ENCODE assay signal across 14 mouse cellular contexts in the genomic region with DNA sequence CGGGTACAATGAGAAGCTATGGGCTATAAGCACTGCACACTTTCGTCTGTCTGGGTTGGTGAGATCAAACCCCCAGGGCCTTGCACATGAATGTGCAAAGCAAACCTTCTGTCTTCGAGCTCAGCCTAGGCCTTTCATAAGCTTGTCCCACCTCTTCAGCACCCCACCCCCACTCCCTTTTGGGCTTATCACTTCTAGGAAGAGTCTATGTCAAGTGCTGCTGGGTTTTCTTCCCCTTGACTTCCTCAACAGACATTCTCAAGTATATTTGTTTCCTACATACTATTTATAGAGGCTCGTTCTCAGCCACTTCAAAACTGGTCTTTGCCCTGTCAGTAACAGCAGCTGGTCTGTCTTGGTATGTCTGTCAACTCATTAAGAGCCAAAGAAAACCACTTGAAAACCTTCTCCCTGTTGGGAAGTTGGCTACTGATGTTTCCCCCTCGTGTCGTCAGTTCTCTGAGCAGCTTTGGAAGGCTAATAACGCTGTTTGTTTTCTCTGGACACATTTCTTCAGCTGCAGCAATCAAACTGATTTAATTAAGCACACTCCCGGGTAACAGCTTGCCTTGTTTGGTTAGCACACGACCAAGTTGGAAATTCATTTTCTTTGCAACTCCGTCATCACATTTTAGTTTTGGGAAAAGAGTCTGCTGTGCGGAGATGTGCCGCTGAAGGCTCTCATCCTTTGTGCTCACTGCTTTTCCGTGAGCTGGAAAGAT. TPM values are rescaled to one million over a fixed set of nuclear protein-coding genes. Genes with fewer than 3 reads are reported as not detected.
DNase-seq lines count a peak whose midpoint lies in the region; ATAC-seq lines count a peak whose summit lies in the region.
"Had no signal": no experiment of that assay in that cellular context is flagged by ENCODE, and none has a peak within 500 bp of the region (broad histone marks: within the 10 kb centered on the region; RNA-seq: fewer than 3 reads in every experiment).

No protein-coding gene starts in this region.

- WGBS in heart, embryonic 13.5 days = 39% methylated on average over 13 of the region's 13 CpGs
- 48% methylated on average over 13 of the region's 13 CpGs for WGBS in liver, embryonic 12.5 days (ENCODE audit: insufficient replicate concordance)

- no peaks in the 10 kb centered on the region for H3K36me3 ChIP-seq in heart, embryonic 13.5 days
- no peaks in the 10 kb centered on the region for H3K36me3 ChIP-seq in liver, embryonic 12.5 days

- peaks cover 43% of the 10 kb centered on the region for H3K27me3 ChIP-seq in heart, embryonic 13.5 days (replicated peaks)
- no peaks in the 10 kb centered on the region for H3K27me3 ChIP-seq in liver, embryonic 12.5 days (replicated peaks)

- H3K4me2 ChIP-seq in heart, embryonic 13.5 days = peak overlapping the region; percentile 29
- no peak overlapping the region for H3K4me2 ChIP-seq in liver, embryonic 12.5 days

- DNase-seq in heart, adult 8-10 months (ENCODE audit: low spot score) = no peak
- DNase-seq in liver = peak; percentile 27
- peak; percentile 55 for DNase-seq in brain, adult 2 months (ENCODE audit: low read depth, low spot score)
- DNase-seq in lung, postnatal 25 days (ENCODE audit: low spot score) = peak; percentile 15
- DNase-seq in adrenal gland, postnatal 14 days = no peak
- DNase-seq in thymus, postnatal 4 days = no peak
- DNase-seq: gastrocnemius, postnatal 25 days; kidney, adult 8-10 months had no signal

- H3K9ac ChIP-seq in heart, embryonic 13.5 days = no peak overlapping the region
- H3K9ac ChIP-seq in liver, embryonic 12.5 days = no peak overlapping the region

- peaks cover 14% of the 10 kb centered on the region for H3K4me1 ChIP-seq in heart, embryonic 13.5 days
- no peaks in the 10 kb centered on the region for H3K4me1 ChIP-seq in liver, embryonic 12.5 days

- H3K9me3 ChIP-seq in heart, embryonic 13.5 days = no peaks in the 10 kb centered on the region
- H3K9me3 ChIP-seq in liver, embryonic 12.5 days (replicated peaks) = no peaks in the 10 kb centered on the region

- H3K4me3 ChIP-seq in heart, embryonic 13.5 days = no peak overlapping the region
- no peak overlapping the region for H3K4me3 ChIP-seq in liver, embryonic 12.5 days

- no peak overlapping the region for H3K27ac ChIP-seq in heart, embryonic 13.5 days (replicated peaks)
- H3K27ac ChIP-seq in liver, embryonic 12.5 days = no peak overlapping the region
- H3K27ac ChIP-seq: macrophage had no signal

- no peak for ATAC-seq in heart, embryonic 13.5 days (ENCODE audit: extremely low read depth, insufficient number of reproducible peaks, low FRiP score, low TSS enrichment)
- ATAC-seq in liver, embryonic 12.5 days = no peak

RNA-seq across cellular contexts. Expression of a gene that starts 1.5 kb away (rescaled TPM):
- polyA plus RNA-seq in heart, embryonic 13.5 days (2015; fragmentation: Nextera tagmentation; extraction: Ambion mirVana) = not detected in 2 replicates
- not detected for total RNA-seq in heart, adult 8-10 months (2022)
- 0.44 TPM in 1 of 2 replicates, not detected in the other for polyA plus RNA-seq in liver, embryonic 12.5 days (2016; fragmentation: Nextera tagmentation; extraction: Ambion mirVana)
- not detected in 2 replicates for total RNA-seq in adrenal gland, postnatal 14 days (2021)
- total RNA-seq: gastrocnemius, postnatal 25 days; hematopoietic stem cell, adult 5-6 weeks had no signal
- polyA plus RNA-seq: cortical plate, adult 2 months; limb, embryonic 11.5 days; macrophage had no signal

RNA-seq across cellular contexts. Expression of a gene that starts 13.1 kb away (rescaled TPM):
- polyA plus RNA-seq in heart, embryonic 13.5 days (2015; fragmentation: Nextera tagmentation; extraction: Ambion mirVana) = not detected in 2 replicates
- not detected for total RNA-seq in heart, adult 8-10 months (2022)
- polyA plus RNA-seq in liver, embryonic 12.5 days (2016; fragmentation: Nextera tagmentation; extraction: Ambion mirVana) = not detected in 2 replicates
- not detected in 2 replicates for total RNA-seq in adrenal gland, postnatal 14 days (2021)
- total RNA-seq: gastrocnemius, postnatal 25 days; hematopoietic stem cell, adult 5-6 weeks had no signal
- polyA plus RNA-seq: cortical plate, adult 2 months; limb, embryonic 11.5 days; macrophage had no signal

RNA-seq across cellular contexts. Expression of a gene that starts 36.1 kb away (rescaled TPM):
- polyA plus RNA-seq in heart, embryonic 13.5 days (2015; fragmentation: Nextera tagmentation; extraction: Ambion mirVana) = 1.2 and 1.6 TPM in 2 replicates
- total RNA-seq in heart, adult 8-10 months (2022) = 10 to 100 TPM; 32.5 to 56.0 (median 41.7) TPM
- polyA plus RNA-seq in liver, embryonic 12.5 days (2016; fragmentation: Nextera tagmentation; extraction: Ambion mirVana) = 1.5 and 1.7 TPM in 2 replicates
- total RNA-seq in adrenal gland, postnatal 14 days (2021) = 24.0 and 26.5 TPM in 2 replicates

RNA-seq across cellular contexts. Expression of a gene that starts 37.1 kb away (rescaled TPM):
- polyA plus RNA-seq in heart, embryonic 13.5 days (2015; fragmentation: Nextera tagmentation; extraction: Ambion mirVana) = 29.2 and 29.7 TPM in 2 replicates
- 10 to 100 TPM; 22.5 to 28.3 (median 24.1) TPM for total RNA-seq in heart, adult 8-10 months (2022)
- 54.6 and 58.0 TPM in 2 replicates for polyA plus RNA-seq in liver, embryonic 12.5 days (2016; fragmentation: Nextera tagmentation; extraction: Ambion mirVana)
- total RNA-seq in adrenal gland, postnatal 14 days (2021) = 34.2 and 53.4 TPM in 2 replicates

RNA-seq across cellular contexts. Expression of a gene that starts 47.2 kb away (rescaled TPM):
- 0.19 and 0.31 TPM in 2 replicates for polyA plus RNA-seq in heart, embryonic 13.5 days (2015; fragmentation: Nextera tagmentation; extraction: Ambion mirVana)
- total RNA-seq in heart, adult 8-10 months (2022) = under 1 TPM in 1 of 4 experiments, not detected in 3; 0.19 TPM
- 0.10 and 0.19 TPM in 2 replicates for polyA plus RNA-seq in liver, embryonic 12.5 days (2016; fragmentation: Nextera tagmentation; extraction: Ambion mirVana)
- total RNA-seq in adrenal gland, postnatal 14 days (2021) = 0.23 TPM in 1 of 2 replicates, not detected in the other
- total RNA-seq: hematopoietic stem cell, adult 5-6 weeks had no signal
- polyA plus RNA-seq: macrophage had no signal

Comparison
In these comparisons a context has a peak if more than half of its experiments do, and no peak if none do; other contexts are left out.
1. DNase-seq: peak in liver (single experiment), brain, adult 2 months (single experiment) and lung, postnatal 25 days (single experiment); none in heart, adult 8-10 months (single experiment), adrenal gland, postnatal 14 days (single experiment) and thymus, postnatal 4 days (single experiment).